Mouse (Mus musculus): Measurements from ENCODE around the gene Yes1.
"Not testable (repeated sequence)": the region's sequence is repeated elsewhere in the genome, so short reads cannot be mapped to it uniquely, and the experiment has no call there.

Yes1 gene

GRCm38 (mm10) chr5:32706226-32706780 lies 95.3 kb downstream of the Yes1 start:
- no peak for DNase-seq (ENCODE audit: low spot score)

- DNase-seq (ENCODE audit: low spot score) = no peak
These were observed 100.5 kb downstream of the Yes1 start for GRCm38 (mm10) chr5:32711485-32711884.

GRCm38 (mm10) chr5:32712221-32713041 lies 101.5 kb downstream of the Yes1 start:
- DNase-seq (ENCODE audit: low spot score) = no peak

GRCm38 (mm10) chr5:32713042-32713702 lies 102.2 kb downstream of the Yes1 start:
- DNase-seq (ENCODE audit: low spot score) = no peak

- DNase-seq (ENCODE audit: low spot score) = peak; percentile 92
These were observed 102.9 kb downstream of the Yes1 start for GRCm38 (mm10) chr5:32713703-32714467.

GRCm38 (mm10) chr5:32717726-32718125 lies 106.8 kb downstream of the Yes1 start:
- no peak for DNase-seq (ENCODE audit: low spot score)

GRCm38 (mm10) chr5:32718916-32719315 lies 107.9 kb downstream of the Yes1 start:
- no peak for DNase-seq (ENCODE audit: low spot score)

- no peak for DNase-seq (ENCODE audit: low spot score)
These were observed 109.4 kb downstream of the Yes1 start for GRCm38 (mm10) chr5:32720416-32720815.

GRCm38 (mm10) chr5:32721316-32721715 lies 110.3 kb downstream of the Yes1 start:
- no peak for DNase-seq (ENCODE audit: low spot score)

- DNase-seq (ENCODE audit: low spot score) = no peak
These were observed 111.3 kb downstream of the Yes1 start for GRCm38 (mm10) chr5:32722263-32722662.

- not testable (repeated sequence) for DNase-seq (ENCODE audit: low spot score)
These were observed 111.7 kb downstream of the Yes1 start for GRCm38 (mm10) chr5:32722711-32723110.

- no peak for DNase-seq (ENCODE audit: low spot score)
These were observed 113.0 kb downstream of the Yes1 start for GRCm38 (mm10) chr5:32723981-32724380.

- DNase-seq (ENCODE audit: low spot score) = not testable (repeated sequence)
These were observed 114.4 kb downstream of the Yes1 start for GRCm38 (mm10) chr5:32725397-32725796.

GRCm38 (mm10) chr5:32728300-32728699 lies 117.3 kb downstream of the Yes1 start:
- DNase-seq (ENCODE audit: low spot score) = no peak

GRCm38 (mm10) chr5:32728851-32729250 lies 117.9 kb downstream of the Yes1 start:
- DNase-seq (ENCODE audit: low spot score) = no peak

GRCm38 (mm10) chr5:32733892-32734291 lies 122.9 kb downstream of the Yes1 start:
- DNase-seq (ENCODE audit: low spot score) = not testable (repeated sequence)

GRCm38 (mm10) chr5:32735779-32736178 lies 124.8 kb downstream of the Yes1 start:
- no peak for DNase-seq (ENCODE audit: low spot score)

Measured in layer of hippocampus, adult 9-10 months (tissue).